Mouse (Mus musculus): ENCODE results near the gene Nrip1. TPM values are rescaled to one million over a fixed set of nuclear protein-coding genes. Genes with fewer than 3 reads are reported as not detected.

The Nrip1 gene
- 48.5 and 52.6 TPM in 2 replicates for polyA plus RNA-seq (2016; fragmentation: Nextera tagmentation; extraction: Ambion mirVana)

DNA sequence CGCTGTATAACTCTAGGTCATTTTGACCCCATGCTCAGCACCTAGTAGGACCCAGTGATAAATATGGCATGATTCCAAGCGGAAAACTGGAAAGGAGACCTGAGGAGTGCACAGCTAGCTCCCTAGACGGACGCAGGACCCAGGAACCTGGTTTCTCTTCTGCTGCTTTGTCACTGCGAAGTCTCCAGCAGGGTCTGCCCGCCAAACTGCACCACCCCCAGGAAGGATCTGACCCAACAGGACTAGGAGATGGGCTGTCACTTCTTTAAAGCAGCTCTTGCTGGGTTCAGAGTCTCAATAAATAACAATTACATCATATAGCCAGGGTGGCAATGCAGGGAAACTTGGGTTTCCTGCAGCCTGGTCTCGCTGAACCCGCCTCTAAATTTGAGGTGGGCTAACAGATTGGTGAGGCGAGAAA lies at the start of gene Nrip1:
TSS of gene Nrip1 (minus strand) at position 157 of the 421 bp plus-strand sequence.
- peak within 1 kb of the TSS; percentile 82 for H3K4me3 ChIP-seq
- peak within 1 kb of the TSS; percentile 70 for H3K4me2 ChIP-seq (replicated peaks)
- peaks cover 20% of the 10 kb centered on the region for H3K4me1 ChIP-seq
- peak; percentile 47; the same call in 1 of the 2 replicates for ATAC-seq (ENCODE audit: insufficient number of reproducible peaks, insufficient read depth, low FRiP score, low TSS enrichment)
- no peaks in the 10 kb centered on the region for H3K9me3 ChIP-seq
- H3K9ac ChIP-seq: peak within 1 kb of the TSS; percentile 96
- H3K27ac ChIP-seq: peak within 1 kb of the TSS; percentile 99
- WGBS: under 1% methylated on average over 9 of the region's 9 CpGs
- H3K36me3 ChIP-seq: no peaks in the 10 kb centered on the region
- no peaks in the 10 kb centered on the region for H3K27me3 ChIP-seq

GRCm38 (mm10) chr16:76422531-76422930 lies 48.9 kb upstream of the Nrip1 start:
- no peak overlapping the region for H3K4me3 ChIP-seq
- H3K4me1 ChIP-seq: no peaks in the 10 kb centered on the region
- no peak overlapping the region for H3K27ac ChIP-seq
- 93% methylated on average over 1 of the region's 1 CpGs for WGBS
- H3K27me3 ChIP-seq: no peaks in the 10 kb centered on the region
- no peaks in the 10 kb centered on the region for H3K9me3 ChIP-seq
- no peak overlapping the region for H3K4me2 ChIP-seq (replicated peaks)
- H3K9ac ChIP-seq: no peak overlapping the region
- H3K36me3 ChIP-seq: no peaks in the 10 kb centered on the region
- no peak for ATAC-seq (ENCODE audit: insufficient number of reproducible peaks, insufficient read depth, low FRiP score, low TSS enrichment)

DNA sequence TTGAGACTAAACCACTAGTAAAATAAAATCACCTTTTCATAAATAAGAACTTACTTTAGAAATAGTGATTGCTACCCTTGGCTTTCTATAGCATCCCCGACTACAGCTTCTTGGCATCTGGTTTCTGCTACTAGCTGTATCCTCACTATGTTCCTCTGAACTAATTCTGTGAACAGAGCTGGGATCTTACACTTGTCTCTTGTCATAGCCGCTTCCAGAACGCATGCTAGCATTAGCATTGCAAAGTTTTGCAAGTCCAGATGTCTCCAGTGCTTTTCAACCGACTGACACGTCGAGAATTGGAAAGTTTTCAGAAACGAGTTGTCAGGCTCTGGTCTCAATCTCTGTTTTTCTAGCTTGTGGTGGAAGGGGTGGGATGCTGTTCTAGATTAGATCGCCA lies 46.2 kb upstream of the Nrip1 start:
- Histone ChIP-seq H3K4me1 (no peaks in the 10 kb centered on the region), H3K4me2 (replicated peaks) (no peak overlapping the region), H3K27me3 (no peaks in the 10 kb centered on the region), H3K9ac (no peak overlapping the region), H3K27ac (no peak overlapping the region), H3K4me3 (no peak overlapping the region), H3K9me3 (no peaks in the 10 kb centered on the region), H3K36me3 (no peaks in the 10 kb centered on the region)
- no peak for ATAC-seq (ENCODE audit: insufficient number of reproducible peaks, insufficient read depth, low FRiP score, low TSS enrichment)
- 71% methylated on average over 8 of the region's 8 CpGs for WGBS

GRCm38 (mm10) chr16:76416477-76416876 lies 42.9 kb upstream of the Nrip1 start:
- Histone ChIP-seq H3K36me3 (no peaks in the 10 kb centered on the region), H3K4me3 (no peak overlapping the region), H3K4me1 (no peaks in the 10 kb centered on the region), H3K27ac (no peak overlapping the region), H3K27me3 (no peaks in the 10 kb centered on the region), H3K4me2 (replicated peaks) (no peak overlapping the region), H3K9me3 (no peaks in the 10 kb centered on the region), H3K9ac (no peak overlapping the region)
- 84% methylated on average over 2 of the region's 2 CpGs for WGBS
- no peak for ATAC-seq (ENCODE audit: insufficient number of reproducible peaks, insufficient read depth, low FRiP score, low TSS enrichment)

GRCm38 (mm10) chr16:76416060-76416438 lies 42.4 kb upstream of the Nrip1 start:
- H3K27me3 ChIP-seq: no peaks in the 10 kb centered on the region

GRCm38 (mm10) chr16:76415407-76416059 lies 41.9 kb upstream of the Nrip1 start:
- Histone ChIP-seq H3K4me1 (no peaks in the 10 kb centered on the region), H3K4me2 (replicated peaks) (no peak overlapping the region), H3K9me3 (no peaks in the 10 kb centered on the region), H3K27me3 (no peaks in the 10 kb centered on the region), H3K27ac (no peak overlapping the region), H3K36me3 (no peaks in the 10 kb centered on the region), H3K4me3 (no peak overlapping the region), H3K9ac (no peak overlapping the region)
- no peak for ATAC-seq (ENCODE audit: insufficient number of reproducible peaks, insufficient read depth, low FRiP score, low TSS enrichment)
- 83% methylated on average over 9 of the region's 9 CpGs for WGBS

More at GRCm38 (mm10) chr16:76416060-76416438, 42.4 kb upstream of the Nrip1 start:
- H3K9me3 ChIP-seq: no peaks in the 10 kb centered on the region
- no peak overlapping the region for H3K9ac ChIP-seq
- no peaks in the 10 kb centered on the region for H3K4me1 ChIP-seq
- H3K27ac ChIP-seq: no peak overlapping the region
- H3K36me3 ChIP-seq: no peaks in the 10 kb centered on the region
- H3K4me2 ChIP-seq (replicated peaks): no peak overlapping the region
- ATAC-seq (ENCODE audit: insufficient number of reproducible peaks, insufficient read depth, low FRiP score, low TSS enrichment): no peak
- WGBS: 71% methylated on average over 5 of the region's 5 CpGs
- H3K4me3 ChIP-seq: no peak overlapping the region

DNA sequence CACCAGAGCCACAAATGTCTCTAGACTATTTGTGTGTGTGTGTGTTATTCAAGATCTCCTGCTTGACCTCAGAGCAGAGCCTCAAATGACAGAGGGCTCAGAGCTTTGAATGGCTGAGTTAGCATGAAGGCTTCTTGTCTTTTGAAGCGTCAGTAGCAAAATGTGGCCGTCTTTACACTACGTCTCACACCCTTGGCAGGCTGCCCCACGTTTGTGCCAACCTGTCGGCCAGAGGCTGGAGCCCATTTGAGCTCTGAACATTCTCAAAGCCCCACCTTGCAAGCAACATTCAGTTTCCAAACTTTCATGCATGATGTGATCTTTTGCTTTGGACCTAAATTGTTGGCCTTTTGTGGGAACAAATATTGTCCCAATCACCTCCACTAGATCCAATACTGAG lies 40.9 kb upstream of the Nrip1 start:
- no peaks in the 10 kb centered on the region for H3K27me3 ChIP-seq
- no peak for ATAC-seq (ENCODE audit: insufficient number of reproducible peaks, insufficient read depth, low FRiP score, low TSS enrichment)
- no peak overlapping the region for H3K4me2 ChIP-seq (replicated peaks)
- no peaks in the 10 kb centered on the region for H3K36me3 ChIP-seq
- no peaks in the 10 kb centered on the region for H3K9me3 ChIP-seq
- no peaks in the 10 kb centered on the region for H3K4me1 ChIP-seq
- H3K27ac ChIP-seq: no peak overlapping the region
- H3K9ac ChIP-seq: no peak overlapping the region
- no peak overlapping the region for H3K4me3 ChIP-seq
- 71% methylated on average over 5 of the region's 5 CpGs for whole genome bisulfite sequencing

- Histone ChIP-seq H3K4me1 (no peaks in the 10 kb centered on the region), H3K27me3 (no peaks in the 10 kb centered on the region), H3K4me2 (replicated peaks) (no peak overlapping the region), H3K9ac (no peak overlapping the region), H3K36me3 (no peaks in the 10 kb centered on the region), H3K4me3 (no peak overlapping the region), H3K9me3 (no peaks in the 10 kb centered on the region), H3K27ac (no peak overlapping the region)
- ATAC-seq (ENCODE audit: insufficient number of reproducible peaks, insufficient read depth, low FRiP score, low TSS enrichment): no peak
- WGBS: 93% methylated on average over 8 of the region's 8 CpGs
Measured at GRCm38 (mm10) chr16:76413581-76413980, 40.0 kb upstream of the Nrip1 start.

GRCm38 (mm10) chr16:76409355-76409722 lies 35.7 kb upstream of the Nrip1 start:
- no peaks in the 10 kb centered on the region for H3K4me1 ChIP-seq
- WGBS: 82% methylated on average over 1 of the region's 1 CpGs
- no peak overlapping the region for H3K4me3 ChIP-seq
- no peak overlapping the region for H3K27ac ChIP-seq
- no peaks in the 10 kb centered on the region for H3K27me3 ChIP-seq
- no peaks in the 10 kb centered on the region for H3K36me3 ChIP-seq
- no peaks in the 10 kb centered on the region for H3K9me3 ChIP-seq
- H3K4me2 ChIP-seq (replicated peaks): no peak overlapping the region
- no peak overlapping the region for H3K9ac ChIP-seq
- no peak for ATAC-seq (ENCODE audit: insufficient number of reproducible peaks, insufficient read depth, low FRiP score, low TSS enrichment)

DNA sequence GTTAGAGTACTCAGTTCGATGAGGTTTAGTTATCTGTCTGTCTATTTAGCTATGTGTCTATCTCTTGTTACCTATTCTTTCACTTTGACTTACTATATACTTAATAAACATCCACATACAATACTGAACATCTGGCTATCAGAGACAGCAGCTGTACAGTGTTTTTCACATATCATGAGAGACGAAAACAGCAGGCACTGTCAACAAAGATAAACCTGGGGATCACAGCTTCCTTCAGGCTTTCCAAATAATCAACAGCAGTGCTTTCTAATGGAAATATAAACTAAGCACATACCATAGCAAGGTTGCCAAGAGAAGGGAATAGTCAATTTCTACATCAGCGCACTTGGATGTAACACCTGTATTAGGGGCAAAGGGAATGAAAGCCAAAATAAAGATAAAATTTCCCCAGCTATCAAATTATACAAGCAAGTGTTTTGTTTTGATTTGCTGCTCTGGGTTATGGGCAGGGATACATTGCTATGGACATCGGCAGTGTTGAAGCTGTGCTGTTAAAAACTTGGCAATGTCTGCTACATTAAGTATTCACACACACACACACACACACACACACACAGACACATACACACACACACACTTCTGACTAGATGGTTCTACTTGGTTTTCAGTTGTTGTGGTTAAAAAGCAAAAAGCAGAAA lies 35.2 kb upstream of the Nrip1 start:
- Histone ChIP-seq H3K27me3 (no peaks in the 10 kb centered on the region), H3K4me3 (no peak overlapping the region), H3K9ac (no peak overlapping the region), H3K27ac (no peak overlapping the region), H3K36me3 (no peaks in the 10 kb centered on the region), H3K4me1 (no peaks in the 10 kb centered on the region), H3K9me3 (no peaks in the 10 kb centered on the region), H3K4me2 (replicated peaks) (no peak overlapping the region)
- no peak for ATAC-seq (ENCODE audit: insufficient number of reproducible peaks, insufficient read depth, low FRiP score, low TSS enrichment)
- 86% methylated on average over 4 of the region's 4 CpGs for WGBS

GRCm38 (mm10) chr16:76408241-76408640 lies 34.6 kb upstream of the Nrip1 start:
- Histone ChIP-seq H3K4me2 (replicated peaks) (no peak overlapping the region), H3K27ac (no peak overlapping the region), H3K9me3 (no peaks in the 10 kb centered on the region), H3K27me3 (no peaks in the 10 kb centered on the region), H3K4me3 (no peak overlapping the region), H3K4me1 (no peaks in the 10 kb centered on the region), H3K36me3 (no peaks in the 10 kb centered on the region), H3K9ac (no peak overlapping the region)
- 90% methylated on average over 8 of the region's 8 CpGs for WGBS
- no peak for ATAC-seq (ENCODE audit: insufficient number of reproducible peaks, insufficient read depth, low FRiP score, low TSS enrichment)

GRCm38 (mm10) chr16:76407321-76407920 lies 33.8 kb upstream of the Nrip1 start:
- Histone ChIP-seq H3K4me1 (no peaks in the 10 kb centered on the region), H3K36me3 (no peaks in the 10 kb centered on the region), H3K27ac (no peak overlapping the region), H3K9me3 (no peaks in the 10 kb centered on the region), H3K9ac (no peak overlapping the region), H3K4me2 (replicated peaks) (0 out of 2 replicates have a peak overlapping the region, but pooled peaks have one; percentile 1), H3K27me3 (no peaks in the 10 kb centered on the region), H3K4me3 (no peak overlapping the region)
- 55% methylated on average over 13 of the region's 13 CpGs for WGBS
- ATAC-seq (ENCODE audit: insufficient number of reproducible peaks, insufficient read depth, low FRiP score, low TSS enrichment): no peak

Data from embryonic facial prominence, embryonic 12.5 days (tissue).